Mouse (Mus musculus) T-helper 17 cell (primary cell): ENCODE measurements around the gene Nat9.

ENCODE experiments used
- in situ Hi-C, 2 experiments: fragments of 300-600 bp; cut with MboI, MseI; formaldehyde crosslinking; loops; 1 replicate in 1 of 2; 2 replicates in 1 of 2; pipeline ENCODE4 v1.15.1; 2025; ENCODE audit warnings: high pct_unique_total_duplicates in 2 of 2

The Nat9 gene

DNA sequence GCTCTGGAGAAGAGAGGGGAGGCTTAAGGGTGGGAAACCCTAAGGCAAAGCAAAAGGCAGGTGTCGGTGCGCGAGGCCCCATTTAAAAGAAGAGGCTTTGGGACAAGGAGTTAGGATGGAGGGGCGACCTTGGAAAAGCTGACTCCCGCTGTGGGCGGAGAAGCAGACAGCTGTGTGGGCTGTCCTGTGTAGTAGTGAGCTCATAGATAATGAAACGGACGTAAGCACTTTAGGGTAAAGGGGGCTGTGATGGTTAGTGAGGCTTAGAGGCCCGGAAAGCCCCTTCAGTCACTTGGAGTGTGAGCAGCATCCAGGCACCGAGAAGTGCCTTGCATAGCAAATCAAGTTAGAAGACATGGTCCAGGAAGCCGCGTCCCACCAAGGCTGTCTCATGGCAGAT lies at the start of gene Nat9:
Gene Nat9 (minus strand): TSS at position 167 of the 400 bp plus-strand sequence.
- in situ Hi-C loops, result loop anchor here (10.0 to 25.0 kb wide), 2 partner anchors 103 to 1225 kb away; partner anchors contain the start of gene Rnf157 (in 1 of the 2)

DNA sequence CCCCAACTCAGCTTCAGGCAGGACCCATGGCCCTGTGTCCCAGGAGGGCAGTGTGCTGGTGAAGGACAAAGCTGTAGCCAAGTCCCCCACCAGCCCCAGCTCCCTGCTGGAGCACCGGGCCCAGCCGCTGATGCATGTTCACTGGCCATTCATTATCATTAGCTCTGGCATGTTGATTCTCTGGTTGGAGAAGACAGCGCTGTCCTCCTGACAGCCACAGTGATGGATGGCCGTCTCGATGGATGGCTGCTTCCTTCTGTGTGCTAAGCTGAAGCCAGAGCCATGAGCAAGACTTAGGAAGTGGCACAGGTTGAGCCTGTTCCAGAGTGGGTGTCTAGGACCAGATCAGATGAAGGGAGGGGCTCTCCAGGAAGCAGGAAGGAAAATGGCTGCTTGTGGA lies 48.9 kb upstream of the Nat9 start:
- in situ Hi-C loops, result no loop called here

DNA sequence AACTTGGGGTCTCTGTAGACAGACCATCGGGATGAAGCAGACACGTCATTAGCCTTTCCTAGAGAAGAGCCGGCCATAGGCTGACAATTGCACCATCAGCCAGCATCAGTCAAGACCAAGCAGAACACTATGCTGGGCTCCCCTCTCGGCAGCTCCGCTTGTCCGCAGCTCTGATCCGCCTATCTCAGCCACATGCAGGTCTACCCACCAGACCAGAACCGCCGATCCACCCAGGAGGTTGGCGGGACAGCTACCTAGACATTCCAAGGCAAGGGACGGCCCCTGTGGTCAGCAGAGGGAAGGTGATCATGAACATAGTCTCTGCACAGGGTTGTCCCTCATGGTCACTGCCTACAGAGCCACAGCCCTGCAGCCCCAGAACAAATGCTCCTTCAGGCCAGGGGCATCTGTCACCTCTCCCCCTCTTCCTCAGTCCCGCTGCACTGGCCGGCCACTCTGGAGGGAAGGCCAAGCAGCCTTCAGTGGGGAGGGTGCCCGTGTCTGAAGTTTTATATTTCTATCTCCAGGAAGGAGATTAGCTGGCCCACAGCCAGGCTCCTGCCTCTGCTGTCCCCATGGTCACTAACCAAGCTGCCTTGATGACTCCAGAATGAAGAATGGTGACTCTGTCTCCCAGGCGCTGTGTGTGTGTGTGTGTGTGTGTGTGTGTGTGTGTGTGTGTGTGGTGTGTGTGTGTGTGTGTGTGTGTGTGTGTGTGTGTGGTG lies 46.8 kb upstream of the Nat9 start:
- in situ Hi-C loops, result no loop called here

DNA sequence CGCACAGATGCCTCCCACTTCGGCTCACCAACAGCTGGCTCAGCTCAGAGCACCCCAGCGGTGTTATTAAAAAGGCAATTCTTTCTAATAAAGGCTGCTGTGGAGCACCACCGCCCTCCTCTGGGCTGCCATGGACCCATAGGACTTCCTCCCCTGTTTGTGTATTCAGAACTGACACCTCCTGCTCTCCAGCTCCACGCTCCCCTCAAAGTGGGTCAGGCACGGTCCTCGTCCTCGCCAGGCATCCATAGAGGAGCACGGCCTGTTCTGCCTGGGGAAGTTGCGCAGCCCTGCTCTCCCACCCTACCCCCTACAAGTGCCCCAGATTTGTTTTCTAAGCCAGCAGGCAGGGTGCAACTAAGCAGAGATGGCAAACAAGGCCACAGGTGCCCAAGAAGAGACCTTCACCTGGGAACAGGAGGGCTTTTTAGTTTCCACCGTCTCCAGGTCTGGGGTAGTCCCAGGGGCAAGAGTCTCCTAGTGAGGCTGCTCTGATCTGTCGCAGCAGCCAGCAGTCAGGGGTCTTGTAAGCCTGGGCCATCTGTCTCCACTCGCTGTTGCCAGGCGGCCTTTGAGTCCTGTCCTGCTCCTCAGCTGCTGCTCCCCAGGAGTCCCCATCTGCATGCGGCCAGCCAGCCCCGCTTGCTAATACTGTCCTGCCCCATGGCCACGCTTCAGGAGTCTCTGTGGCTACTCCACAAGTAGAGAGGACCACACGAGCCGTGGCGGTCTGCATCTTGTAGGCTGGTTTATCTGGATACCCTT lies 46.0 kb upstream of the Nat9 start:
- in situ Hi-C loops, result no loop called here

DNA sequence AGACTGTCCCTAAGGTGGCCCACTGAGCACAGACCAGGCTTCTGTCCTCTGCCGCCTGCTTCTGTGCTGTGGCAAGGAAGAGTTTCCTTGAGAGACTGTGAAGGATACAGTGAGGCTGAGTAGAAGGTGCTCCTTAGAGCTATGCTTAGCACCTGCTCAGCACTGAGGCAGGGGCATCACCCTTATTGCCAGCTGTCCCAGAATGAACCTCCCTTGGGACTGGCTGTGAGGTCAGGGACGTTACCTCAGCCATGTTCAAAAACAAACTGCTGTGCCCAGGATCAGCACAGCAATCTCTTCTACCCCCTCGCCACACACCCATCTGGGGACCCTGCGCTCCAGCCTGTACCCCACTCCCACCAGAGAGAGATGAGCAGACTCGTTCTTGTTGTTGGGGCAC lies 45.2 kb upstream of the Nat9 start:
- in situ Hi-C loops, result no loop called here

DNA sequence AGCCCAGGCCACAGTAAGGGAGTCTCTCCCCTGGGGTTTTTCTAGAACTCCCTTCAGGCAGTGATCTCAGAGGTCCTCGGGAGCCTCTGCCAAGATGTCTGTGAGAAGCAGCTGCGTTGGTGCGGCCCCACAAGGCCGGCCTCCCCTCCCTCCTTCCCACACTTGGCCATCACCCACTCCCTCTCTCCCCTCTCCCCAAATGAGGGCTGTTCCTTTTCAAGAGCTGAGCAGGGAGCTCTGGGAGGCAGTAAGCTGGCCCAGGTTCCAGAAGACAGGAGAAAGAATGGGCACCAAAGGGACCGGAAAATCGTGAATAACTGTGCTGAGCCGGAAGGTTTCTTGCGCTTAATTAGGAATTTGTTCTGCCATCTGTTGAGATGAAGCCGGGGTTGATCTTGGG lies 44.3 kb upstream of the Nat9 start:
- in situ Hi-C loops, result no loop called here

DNA sequence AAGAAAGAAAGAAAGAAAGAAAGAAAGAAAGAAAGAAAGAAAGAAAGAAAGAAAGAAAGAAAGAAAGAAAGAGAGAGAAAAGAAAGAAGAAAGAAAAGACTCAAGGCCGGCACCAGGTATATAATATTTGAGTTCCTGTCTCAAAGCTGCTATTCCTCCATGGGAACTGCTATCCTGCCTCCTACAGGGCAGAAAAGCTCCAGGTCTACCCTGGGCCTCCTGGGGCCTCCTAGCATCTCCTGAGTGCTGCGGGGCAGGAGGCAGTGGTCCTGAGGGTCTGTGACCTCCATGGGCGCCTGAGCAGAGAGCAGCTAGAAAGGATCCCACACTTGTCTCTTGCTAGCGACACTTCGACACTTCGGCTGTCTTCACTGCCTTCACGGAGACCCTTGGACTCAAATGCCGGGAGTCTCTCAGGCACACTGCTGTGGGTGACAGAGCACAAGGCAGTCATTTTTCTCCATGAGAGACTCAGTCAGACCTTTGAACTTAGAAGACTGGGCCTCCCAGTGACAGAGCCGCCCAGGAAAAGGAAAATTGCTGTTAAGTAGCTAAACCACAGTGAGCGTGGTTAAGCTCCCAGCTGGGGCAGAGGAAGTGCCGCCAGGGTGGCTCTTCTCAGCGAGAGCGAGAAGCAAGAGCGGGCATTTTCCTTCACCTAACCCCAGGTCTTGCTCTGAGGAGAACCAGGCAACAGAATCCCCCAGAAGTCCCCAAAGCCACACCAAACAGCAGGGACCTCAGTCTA lies 43.7 kb upstream of the Nat9 start:
- in situ Hi-C loops, result no loop called here

DNA sequence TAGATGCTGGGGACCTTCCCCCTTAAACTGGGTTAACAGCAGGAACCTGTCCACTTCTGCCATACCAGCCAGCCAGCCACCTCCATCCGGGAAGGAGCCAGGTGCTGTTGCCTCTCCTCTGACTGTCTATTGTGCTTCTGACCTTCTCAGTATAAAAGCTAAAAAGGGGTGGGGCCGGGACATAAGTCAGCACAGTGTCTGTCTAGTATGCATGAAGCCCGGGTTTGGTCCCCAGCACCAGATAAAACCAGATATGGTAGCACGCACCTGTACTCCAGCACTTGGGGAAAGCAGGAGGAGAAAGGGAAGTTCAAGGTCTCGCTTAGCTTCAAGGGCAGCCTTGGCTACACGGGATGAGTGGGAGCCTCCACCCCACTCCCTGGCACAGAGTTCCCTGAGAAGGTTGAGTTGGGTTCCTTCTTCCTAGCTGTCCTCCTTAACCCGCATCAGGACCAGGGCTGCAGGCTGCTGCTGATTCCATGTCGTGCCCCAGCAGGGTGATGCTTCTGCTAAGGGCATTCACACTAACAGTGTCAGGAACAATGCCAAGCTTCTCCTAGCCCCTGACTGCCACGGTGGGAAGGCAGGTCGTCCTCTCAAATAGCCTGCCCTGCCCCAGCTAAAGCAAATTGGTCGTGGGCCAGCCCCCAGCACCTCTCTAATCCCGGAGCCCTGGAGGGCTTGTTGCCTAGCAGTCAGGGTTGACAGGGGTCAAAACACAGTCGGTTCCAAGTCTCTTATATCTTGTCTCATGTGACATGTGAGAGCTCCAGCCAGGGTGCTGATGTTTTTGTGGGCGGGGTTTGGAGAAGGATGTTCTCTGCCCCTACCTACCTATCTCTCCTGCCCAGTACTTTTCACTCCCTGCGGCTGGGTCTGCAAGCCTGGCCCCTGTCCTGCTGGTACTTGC lies 41.6 kb upstream of the Nat9 start:
- in situ Hi-C loops, result no loop called here

DNA sequence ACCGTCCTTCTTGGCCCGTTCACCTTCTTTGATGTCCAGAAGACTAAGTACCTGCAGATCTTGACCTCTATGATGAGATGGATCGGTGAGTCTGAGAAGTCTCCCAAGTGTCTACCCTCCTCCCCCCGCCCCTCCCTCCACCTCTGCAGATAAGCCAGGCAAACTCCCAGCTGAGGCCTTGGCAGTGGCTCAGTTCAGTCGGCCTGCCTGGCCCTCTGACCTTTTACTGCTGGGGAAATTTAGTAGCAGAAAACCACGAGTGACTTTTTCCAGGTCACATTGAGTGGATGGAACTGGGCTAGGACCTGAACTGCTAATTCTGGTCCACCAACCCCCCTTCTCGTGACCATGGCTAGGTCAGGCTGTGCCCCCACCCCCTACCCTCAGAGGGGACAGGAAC lies 40.8 kb upstream of the Nat9 start:
- in situ Hi-C loops, result no loop called here

DNA sequence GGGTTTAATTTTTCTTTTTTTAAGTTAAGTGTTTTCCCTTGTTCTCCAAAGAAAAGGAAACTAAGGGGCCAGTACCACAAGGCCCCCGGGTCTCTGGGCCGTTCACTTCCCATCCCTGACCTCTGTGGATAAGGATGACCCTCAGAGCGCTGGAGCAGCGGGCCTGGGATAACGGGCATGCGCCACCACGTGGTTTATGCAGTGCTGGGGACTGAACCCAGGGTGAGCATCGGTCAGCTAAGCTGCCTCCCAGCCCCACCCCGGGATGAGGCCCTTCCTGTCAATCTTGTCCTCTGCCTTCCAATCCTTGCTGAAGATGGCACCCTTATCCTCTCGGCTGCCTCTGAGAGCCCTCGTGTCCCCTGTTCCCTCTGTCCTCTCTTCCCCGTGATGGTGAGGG lies 40.0 kb upstream of the Nat9 start:
- in situ Hi-C loops, result no loop called here

DNA sequence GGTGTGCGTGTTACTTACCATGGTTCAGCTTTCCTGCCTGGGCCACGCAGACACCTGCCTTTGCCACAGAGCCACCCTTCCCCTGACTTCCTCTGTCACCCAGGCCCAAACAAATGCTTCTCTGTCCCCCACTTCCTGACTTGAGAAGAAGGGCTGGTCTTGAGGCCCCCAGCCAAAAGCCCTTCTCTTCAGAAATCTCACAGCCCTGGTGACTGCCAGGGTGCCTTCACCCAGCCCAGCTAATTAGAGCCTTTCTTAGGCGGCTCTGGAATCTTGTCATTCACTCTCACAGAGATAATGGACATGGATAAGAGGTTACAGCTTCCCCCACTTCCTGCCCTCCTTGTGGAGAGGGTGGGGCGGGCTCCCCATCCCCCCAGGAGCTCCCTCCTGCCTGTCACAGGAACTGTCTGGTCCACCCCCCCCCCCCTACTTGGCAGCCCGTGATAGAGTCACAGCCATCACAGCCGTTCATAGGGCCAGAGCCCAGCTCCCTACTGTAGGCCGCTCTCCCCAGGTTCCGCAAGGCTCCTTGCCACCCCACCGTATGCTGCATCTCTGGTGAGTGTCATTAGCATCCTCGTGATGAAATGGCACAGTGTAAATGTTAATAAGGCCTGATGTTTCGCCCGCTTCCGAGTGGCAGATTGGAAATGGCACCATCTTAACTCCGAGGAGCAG lies 39.3 kb upstream of the Nat9 start:
- in situ Hi-C loops, result no loop called here

DNA sequence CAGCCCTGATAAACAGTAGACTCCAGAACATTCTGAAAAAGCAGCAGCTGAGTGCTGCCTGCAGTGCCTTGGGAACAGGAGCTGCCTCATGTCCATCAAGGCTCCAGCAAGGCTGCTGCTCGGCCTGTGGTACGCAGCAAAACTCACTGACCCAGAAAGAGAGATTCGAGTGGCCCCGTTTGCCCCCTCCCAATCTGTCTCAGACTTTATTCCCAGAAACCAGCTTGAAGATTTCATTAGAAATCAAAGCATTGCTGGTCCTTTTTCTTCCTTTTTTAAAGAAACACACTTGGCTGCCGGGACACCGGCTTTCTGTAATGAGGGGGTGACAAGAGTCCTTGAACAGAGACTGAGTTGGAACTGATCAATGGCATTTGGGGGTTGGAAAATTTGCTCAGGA lies 37.6 kb upstream of the Nat9 start:
- in situ Hi-C loops, result no loop called here

DNA sequence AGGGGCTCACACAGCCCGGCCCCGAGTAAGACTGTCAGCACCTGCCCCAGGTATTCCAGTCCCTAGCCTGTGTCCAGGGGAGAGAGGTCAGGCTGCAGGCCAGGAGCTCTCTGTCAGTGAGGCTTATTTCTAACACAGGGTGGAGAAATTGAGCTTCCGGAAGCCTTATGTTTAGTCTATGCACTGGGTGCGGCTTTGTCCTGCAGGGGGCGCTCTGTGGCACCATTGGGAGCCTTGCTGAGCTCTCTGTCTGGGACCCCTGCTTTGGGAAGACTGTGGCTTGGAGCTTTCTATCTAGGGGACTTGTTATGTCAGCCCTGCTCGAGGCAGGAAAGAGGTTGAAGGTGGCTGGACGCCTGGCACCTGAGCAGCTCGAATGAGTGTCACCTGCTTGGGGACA lies 37.2 kb upstream of the Nat9 start:
- in situ Hi-C loops, result loop anchor here (5.0 kb wide), 1 partner anchor 952 kb away; no protein-coding TSS in a partner anchor

DNA sequence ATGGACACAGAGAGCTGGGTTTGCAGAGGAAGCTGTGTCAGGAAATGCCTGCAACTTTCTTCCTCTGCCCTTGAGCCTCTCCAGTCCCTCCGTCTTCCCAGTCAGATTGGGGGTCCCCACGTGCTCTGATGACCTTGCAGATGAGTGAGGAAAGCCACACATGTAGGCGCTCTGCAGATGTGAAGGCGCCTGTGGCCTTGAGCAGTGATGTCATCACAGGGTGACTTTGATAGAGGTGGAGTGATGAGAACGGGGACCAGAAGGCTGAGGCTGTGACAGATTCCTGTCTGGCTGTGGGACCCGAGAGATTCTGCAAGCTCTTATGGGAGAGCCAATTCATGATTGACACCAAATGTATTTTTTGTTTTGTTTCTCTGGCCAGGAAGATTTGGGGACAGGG lies 36.2 kb upstream of the Nat9 start:
- in situ Hi-C loops, result loop anchor here (5.0 kb wide), 1 partner anchor 953 kb away; no protein-coding TSS in a partner anchor

DNA sequence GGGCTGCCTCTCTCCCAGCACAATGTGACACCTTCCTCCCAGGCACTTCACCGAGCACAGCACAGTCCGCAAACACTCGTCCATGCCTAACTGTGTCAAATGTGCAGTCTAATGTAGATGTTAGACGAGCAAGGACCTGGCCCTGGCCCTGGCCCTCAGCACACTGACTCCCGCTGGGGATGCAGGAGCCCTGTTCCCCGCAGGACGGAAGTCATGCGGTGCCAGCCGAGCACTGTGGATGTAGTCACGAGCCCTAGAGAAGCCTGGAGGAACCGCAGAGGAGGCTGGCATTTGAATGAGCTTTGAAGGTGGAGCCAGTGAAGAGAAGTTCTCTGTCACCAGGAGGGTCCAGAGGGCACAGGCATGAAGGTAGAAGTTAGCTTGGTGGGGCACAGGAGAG lies 35.8 kb upstream of the Nat9 start:
- in situ Hi-C loops, result loop anchor here (5.0 kb wide), 1 partner anchor 954 kb away; no protein-coding TSS in a partner anchor

DNA sequence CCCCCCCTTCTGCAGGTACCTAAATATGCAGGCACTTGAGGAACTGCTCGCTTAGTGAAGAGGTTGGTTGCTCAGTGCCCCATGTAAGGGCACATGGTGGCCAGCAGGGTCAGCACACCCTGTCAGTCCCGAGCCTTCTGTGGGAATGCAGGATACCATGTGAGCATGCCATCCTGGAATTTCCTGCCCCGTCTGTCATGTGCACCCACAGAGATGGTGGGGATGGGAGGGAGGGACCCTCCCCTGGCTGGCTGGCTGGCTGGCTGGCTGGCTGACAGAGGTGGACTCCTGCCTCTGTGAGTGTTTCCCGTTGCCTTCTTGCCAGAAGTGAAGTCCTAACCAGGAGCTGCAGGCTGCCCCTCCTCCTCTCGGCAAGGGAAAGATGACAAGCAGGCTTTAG lies 34.9 kb upstream of the Nat9 start:
- in situ Hi-C loops, result loop anchor here (5.0 kb wide), 1 partner anchor 955 kb away; no protein-coding TSS in a partner anchor

DNA sequence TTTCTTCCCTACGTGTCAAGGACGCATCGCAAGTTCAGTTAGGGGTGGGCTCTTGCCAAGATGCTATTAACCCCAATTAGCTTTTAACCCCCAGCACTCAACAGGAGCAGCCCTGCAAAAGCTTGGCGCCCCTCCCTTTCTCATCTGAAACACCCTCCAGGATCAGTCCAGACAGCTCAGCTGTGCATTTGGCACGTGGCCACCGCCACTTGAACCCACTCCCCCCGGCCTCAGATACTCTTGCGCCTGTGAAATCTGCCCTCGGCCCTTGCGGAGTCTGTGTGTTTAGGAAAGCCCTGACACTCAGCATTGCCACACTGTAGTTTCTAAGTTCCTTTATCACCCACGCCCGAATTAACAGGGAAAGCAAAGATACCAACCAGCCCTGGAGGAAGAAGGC lies 34.4 kb upstream of the Nat9 start:
- in situ Hi-C loops, result loop anchor here (5.0 kb wide), 1 partner anchor 955 kb away; no protein-coding TSS in a partner anchor

DNA sequence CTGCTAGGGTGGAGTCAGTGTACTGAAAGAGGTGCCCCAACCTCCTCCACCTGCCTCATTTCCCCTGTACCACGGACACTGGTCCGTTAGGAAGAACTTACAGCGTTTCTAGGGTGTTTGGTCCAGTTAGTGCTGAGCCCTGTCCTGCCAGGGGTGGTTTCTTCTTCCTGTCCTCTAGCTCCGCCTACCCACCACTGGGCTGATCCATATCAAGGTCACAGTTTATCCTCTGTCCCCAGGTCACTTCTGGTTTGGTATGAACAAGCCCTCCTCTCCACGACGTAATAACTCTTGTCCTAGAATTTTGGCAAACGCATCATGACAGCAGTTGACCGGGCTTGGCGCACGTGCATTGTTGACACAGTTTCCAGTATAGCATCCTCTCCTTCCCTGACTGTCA lies 32.0 kb upstream of the Nat9 start:
- in situ Hi-C loops, result loop anchor here (5.0 kb wide), 1 partner anchor 958 kb away; no protein-coding TSS in a partner anchor

DNA sequence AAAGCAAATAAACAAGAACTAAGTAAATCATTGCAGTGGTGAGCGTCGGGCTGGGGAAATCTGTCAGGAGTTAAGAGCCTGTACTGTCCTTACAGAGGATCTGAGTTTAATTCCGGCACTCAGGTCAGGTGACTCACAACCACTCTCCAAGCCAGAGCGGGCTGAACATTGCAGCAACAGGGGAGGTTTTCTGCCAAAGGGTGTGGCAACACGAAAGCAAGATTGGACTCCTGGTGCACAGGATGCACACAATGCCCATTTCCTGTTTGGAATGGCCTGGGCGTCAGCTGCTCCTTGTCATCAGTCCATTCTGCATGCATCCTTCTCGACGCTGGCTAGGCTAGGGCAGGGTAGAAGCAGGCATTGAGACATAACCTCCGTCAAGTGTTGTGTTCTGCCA lies 31.6 kb upstream of the Nat9 start:
- in situ Hi-C loops, result no loop called here
